Mouse (Mus musculus) retina, postnatal 7 days (tissue): ENCODE data around the gene Gm21987.

ENCODE experiments used
- DNase-seq: peaks from one replicate; pipeline ENCODE4 v3.0.0-alpha.2; 2012; ENCODE audit warnings: low read depth, low spot score

Gene Gm21987

DNA sequence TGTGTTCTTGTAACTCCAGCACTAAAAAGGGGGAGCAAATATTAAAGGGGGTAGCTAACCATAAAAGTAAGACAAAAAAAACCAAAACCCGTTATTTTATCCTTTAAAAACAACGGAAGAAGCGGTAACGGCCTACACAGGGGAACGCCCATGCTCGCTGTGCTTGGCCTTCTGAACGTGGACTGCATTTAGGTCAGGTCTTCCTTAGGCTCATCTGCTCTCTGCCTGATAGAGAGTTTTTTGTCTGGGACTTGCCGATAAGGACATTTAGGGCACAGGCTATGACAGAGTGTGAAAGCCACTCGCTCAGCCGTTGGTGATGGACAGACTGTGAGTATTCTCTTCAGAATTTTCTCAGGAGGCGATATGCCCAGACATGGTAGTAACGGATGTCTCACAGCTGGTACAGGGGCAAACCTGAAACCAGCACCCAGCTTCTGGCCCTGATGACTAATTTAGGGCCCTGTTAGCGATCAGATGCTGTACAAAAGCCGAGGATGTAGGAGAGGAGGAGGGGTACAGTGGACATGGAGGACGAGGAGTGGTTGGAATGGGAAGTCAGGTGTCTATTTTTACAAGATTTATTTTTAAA is 25.0 kb downstream of the Gm21987 start:
- DNase-seq: no peak

DNA sequence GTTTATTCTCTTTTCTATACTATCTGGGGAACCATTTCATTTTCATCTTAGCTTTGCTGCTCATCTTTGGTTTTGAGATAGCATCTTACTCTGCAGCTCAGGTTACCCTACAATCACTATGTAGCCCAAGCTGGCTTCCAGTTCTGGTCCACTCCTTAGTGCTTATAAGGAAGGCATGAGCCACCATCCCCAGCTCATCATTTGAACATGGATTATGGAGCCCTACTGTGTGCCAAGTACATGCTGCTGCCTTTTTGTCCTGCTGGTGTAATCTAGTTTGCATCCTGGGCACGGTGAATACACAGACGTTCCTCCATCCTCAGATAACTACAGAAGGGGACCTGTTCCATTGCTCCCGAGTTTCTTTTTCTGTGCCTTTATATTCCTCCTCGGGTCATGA is 26.0 kb downstream of the Gm21987 start:
- DNase-seq: no peak

DNA sequence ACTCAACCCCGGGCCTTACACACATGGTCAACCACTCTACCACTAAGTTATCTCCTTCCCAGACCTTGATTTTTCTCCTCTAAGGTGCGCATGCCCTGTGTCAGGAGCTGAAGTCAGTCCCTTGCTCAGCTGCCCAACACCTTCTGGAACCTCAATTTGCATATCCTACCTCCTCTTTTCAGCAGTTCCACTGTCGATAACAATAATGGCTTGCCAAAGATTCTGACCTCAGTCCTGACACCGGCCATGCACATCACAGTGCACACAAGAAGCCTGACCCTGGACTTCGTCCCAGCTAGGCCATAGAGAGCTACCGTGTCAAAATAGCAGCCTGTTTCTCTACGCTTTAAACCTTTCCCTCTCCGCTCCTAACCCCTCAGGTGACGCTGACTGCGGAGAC is 26.6 kb downstream of the Gm21987 start:
- DNase-seq: no peak

DNA sequence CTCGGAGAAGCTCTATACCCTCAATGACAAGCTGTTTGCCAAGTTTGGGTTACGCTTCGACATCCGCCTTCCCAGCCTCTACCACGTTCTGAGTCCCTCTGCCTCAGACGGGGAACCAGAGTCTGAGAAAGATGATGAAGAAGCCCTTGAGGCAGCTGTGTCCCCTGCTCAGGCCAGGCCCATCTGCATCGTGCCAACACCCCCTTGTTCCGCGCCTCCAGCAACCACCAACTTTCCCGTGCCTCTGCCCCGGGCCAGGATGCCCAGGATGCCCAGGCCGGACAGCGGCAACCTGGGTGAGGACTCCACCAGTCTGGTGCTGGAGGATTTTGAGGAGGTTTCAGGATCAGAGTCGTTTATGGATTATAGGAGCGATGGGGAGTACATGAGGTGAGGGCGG is 27.1 kb downstream of the Gm21987 start:
- DNase-seq: no peak

DNA sequence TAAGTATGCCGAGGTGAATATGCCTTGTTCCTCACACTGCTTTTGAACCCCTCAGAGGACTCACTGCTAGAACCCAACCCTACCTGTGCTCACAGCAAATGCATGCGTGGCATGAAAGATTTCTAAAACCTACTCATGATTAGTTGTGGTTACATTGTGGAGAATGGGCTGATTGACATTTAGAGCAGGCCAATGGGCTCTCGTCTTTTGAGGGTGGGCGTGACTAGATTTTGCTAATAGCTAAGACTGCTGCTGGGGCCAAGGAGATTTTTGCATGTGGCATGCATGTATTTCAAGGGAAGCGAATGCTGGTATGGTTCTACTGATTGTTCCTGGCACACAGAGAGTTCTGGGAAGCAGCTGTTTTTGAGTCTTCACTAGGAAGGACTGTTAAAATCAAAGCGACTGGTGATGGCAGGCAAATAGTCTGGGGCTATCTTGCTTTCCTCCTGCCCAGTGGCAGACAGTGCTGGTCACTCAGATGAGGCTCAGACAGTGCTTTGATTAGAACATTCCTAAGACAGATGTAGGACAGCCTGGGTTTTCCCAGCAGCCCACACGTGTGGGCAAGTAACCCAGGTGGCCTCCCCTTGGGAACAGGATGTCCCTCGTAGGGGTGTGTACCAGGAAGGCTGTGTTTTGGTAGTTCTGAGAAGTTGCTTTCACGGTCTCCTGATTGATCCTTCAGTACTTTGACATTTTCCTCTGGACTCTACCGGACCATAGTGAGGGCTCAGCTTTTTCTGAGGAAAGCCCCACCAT is 27.7 kb downstream of the Gm21987 start:
- DNase-seq: no peak

DNA sequence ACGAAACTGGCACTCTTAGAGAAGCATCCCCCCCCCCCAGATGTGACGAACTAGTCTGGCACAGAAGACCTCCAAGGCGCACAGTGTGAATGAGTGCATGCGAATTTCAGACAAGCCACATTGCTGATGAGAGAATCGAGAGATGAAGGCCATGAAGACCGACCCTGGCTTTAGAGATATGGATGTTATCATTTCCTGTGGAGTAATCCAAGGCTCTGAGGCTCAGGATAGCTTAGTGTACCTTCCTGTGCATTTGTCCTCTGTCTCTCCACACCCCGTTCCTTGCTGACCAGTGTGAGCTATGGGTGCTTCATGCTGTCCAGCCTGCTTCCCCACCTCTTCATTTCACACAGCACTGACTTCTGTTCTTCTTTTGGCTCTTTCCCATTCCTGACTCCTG is 28.3 kb downstream of the Gm21987 start:
- no peak for DNase-seq

DNA sequence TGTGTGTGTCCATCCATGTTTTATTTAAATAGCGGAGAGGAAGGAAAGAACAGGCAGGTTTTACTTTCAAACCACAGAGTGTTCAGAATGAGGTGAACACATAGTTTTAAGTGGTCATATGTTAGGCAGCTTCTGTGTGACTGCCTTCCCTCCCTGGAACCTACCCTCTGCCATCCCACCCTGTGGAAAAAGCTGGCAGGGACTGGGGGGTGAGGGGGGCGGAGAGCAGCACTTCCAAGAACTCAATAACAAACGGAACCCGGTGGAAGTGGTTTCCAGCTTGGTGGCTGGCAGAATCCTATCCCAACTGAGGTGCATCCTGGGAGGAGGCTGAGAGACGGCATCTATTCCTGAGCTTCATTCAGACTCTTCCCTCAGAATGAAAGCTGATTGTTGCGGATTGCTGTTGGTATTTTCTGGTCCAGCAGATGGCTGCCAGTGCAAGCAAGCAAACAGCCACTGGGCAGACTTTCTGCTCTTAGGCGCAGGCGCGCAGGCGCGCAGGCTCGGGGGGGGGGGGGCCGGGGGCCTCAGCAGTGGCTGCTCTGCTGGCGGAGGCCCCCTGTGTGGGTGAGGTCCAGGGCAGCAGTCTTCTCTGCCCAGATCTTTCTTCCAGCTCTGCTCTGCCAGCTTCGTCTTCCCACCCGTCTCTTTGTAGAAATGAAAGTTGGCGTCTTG is 29.5 kb downstream of the Gm21987 start:
- DNase-seq: peak; percentile 69

DNA sequence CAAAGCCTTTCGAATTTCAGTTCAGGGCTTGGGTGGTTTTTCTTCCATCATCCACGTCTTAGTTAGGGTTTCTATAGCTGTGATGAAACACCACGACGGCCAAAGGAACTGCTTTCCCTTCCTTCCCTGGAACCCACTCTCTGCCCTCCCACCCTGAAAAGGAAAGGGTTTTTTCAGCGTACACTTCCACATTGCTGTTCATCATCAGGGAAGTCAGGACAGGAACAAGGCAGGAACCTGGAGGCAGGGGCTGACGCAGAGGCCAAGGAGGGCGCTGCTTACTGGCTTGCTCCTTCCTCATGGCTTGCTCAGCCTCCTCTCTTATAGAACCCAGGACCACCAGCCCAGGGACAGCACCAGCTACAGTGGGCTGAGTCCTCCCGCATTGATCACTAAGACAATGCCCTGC is 30.0 kb downstream of the Gm21987 start:
- DNase-seq: no peak

DNA sequence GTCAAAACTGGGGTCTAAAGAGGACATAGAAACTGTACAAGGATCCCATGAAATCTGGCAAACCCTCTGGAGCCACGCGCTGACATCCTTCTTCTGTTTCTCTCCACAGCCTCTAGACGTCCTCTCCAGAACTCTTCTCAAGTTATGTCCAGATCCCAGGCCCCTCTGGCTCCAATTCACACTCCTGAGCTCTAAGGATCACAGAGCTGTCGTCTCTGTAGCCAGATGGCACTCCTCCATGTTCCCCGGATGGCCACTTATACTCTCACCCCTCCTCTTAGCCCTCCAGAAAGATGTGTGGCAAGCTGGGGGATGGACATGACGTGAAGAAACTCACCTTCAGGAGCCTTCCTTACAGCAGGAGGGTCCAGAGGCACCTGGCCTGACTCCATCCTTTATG is 30.7 kb downstream of the Gm21987 start:
- no peak for DNase-seq

DNA sequence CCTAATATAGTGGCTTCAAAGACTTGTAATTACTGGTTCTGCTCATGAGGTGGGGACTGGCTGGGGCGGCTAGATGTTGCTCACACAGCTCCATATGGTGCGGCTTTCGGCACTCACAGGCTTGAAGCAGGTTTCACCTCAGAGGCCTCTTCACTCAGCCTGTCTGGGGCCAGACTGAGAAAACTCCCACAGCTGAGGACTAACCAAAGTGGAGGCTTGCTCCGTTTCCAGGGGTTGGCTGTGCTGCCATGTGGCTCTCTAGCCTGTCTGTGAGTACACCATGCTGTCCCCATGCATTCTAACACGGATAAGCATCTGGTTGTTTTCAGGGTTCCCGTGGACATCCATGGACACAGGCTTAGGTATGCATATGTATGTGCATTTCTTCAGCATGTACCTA is 31.8 kb downstream of the Gm21987 start:
- DNase-seq: no peak

DNA sequence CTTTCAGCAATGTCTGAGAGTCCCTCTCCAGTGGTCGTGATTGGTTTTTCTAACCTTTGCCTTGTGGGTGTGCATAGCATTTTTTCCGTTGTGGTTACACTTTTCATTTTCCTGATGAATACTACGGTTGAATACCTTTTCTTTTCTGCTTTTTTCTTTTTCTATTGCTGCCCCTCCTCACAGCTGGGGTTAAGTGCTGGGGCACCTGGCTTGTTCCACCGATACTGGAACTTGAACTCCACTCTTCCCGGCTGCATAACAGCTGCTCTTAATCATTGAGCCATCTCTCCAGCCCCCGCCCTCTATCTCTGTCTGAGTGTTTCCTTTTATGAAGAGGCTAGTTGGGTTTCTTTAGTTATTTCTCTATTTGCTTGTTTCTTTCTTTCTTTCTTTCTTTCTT is 32.2 kb downstream of the Gm21987 start:
- DNase-seq: no peak

DNA sequence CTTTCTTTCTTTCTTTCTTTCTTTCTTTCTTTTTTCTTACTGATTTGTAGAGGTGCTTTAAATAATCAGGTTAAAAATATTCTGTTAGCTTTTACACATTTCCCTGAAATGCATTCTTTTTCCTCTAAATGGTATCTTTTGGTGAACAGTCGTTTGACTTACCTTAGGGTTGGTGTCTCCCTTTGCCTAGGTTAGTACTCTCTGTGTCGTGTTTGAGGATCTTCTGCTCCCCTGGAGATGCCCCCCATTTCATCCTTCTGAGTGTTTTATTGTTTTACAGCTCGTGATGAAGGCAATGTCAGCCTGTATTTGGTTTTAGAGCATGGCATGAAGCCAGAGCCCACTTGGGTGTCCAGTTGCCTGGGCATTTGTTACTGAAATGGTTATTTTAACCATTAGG is 32.7 kb downstream of the Gm21987 start:
- no peak for DNase-seq

DNA sequence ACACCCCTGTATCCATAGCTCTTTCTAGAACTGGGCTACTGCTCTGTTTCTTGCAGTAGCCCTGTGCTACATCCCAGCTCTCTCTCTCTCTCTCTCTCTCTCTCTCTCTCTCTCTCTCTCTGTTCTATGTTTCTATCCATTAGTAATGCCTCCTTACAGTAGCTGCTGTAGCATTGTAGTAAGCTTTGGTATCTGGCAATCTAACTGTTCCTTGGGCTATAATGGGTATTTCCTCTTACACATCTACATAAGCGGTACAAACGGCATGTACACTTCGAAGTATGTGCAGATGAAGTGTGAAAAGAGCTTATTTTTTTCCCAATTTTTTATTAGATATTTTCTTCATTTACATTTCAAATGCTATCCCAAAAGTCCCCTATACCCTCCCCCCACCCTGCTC is 33.1 kb downstream of the Gm21987 start:
- no peak for DNase-seq

DNA sequence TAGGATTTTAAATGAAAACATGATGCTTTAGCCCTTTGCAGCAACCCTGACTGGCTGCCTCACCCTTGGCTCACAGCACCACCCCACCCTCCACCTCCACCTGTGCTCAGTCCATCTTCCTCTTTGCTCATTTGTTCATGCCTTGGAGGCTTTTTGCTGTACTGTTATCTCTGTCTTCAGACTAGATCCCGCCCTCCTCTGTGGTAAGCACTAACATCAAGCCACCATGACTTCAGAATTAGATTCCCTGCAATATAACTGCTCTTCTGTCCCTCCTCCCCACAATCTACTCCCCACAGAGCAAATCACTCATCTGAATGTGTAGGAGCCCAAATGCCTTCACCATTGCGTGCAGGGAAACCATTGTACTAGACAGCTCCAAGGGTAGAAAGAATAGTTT is 36.8 kb downstream of the Gm21987 start:
- no peak for DNase-seq

DNA sequence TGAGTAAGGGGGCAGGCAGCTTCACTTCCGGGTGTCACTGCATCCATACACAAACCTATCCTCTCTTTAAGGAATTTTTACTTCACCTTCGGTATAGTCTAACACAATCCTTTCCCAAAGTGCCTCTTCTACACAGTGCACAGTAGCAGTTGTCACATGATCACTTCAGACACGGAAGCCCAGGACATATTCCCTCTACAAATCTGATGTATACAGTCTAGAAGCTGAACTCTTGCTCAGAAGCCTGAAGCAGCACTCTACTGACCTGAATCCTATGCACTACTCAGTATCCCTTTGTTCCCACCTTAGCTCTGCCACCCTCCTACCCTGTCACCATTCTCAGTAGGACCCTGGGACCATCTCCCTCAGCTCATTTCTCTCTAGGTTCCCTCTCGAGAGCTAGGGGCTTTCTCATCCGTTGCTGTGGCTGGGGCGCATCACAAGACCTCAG is 38.4 kb downstream of the Gm21987 start:
- no peak for DNase-seq

DNA sequence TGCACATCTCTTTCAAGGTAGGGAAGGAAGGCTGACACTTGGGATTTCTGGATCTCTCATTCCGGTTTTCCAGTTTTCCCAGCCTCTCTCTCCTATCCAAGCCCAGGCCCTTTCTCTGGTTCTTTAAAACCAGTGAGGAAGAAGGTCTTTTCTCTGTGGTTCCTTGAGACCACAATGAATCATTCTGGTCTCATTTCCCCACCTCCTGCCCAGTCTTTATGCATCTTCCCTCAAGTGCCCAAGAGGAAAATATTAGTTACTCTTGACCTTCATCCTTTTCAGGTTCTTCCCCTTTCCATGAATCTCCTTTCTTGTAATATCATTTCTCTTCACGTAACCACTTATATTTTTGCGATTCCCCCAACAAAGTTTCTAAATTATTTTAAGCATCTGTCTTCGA is 38.9 kb downstream of the Gm21987 start:
- no peak for DNase-seq

DNA sequence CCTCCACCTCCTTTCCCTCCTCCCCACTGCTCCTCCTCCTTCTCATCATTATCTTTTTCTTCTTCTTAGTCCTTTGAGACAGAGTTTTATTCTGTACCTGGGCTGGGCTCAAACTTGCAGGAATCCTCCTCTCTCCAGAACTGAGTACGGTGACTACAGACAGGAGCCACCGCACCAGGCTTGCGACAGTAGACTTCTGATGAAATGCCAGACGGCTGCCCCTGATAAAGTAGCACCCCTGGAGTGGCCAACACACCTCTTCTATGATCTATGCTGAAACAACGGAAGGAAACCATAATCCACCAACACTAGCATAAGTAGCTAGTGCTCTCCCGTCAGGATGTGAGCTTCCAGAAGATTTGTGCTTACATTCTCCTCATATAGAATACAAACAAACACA is 40.5 kb downstream of the Gm21987 start:
- no peak for DNase-seq

DNA sequence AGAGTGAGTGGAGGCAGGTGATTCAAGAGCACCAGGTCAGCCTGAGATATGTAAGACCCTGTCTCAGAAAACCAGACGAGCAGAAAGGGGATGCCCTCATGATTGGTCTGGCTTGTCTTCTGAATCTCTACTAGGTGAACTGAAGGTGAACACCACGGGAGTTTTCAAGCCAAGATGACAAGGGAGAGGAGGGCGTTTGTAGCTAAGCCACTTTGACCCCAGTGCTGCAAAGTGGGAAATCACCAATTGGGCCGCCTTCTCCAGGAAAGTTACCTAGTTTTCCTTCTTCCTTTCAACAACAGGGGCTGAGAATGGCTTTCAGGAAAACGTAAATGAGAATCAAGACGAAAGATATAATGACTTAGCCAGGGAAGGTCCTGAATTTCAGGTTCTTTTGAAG is 41.9 kb downstream of the Gm21987 start:
- DNase-seq: no peak

DNA sequence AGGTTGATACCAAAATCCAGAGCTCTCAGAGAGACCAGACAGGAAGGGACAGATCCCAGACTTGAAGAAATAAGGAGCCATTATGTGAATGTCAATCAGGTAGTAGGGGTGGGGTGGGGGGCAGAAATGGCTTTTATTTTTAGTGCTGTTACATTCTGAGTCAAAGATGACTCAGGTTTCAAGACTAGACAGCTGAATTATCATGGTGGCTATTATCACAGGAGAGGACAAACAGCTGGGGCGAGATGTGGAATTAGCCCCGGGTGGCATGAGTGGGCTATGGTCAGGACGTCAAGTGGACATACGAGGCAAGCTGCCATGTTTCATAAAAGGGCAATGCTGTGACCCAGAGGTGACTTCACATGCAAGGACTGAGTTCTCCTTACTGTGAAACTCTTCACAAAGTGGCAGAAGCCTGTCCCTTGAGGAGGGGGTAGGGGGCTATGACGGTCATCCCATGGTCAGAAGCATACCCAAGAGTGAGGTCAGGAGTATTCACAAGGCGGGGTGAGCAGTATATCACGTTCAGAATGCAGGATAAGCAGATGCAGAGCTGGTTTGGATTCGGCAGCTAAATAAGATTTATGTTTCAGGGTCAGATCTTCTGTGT is 42.5 kb downstream of the Gm21987 start:
- no peak for DNase-seq

DNA sequence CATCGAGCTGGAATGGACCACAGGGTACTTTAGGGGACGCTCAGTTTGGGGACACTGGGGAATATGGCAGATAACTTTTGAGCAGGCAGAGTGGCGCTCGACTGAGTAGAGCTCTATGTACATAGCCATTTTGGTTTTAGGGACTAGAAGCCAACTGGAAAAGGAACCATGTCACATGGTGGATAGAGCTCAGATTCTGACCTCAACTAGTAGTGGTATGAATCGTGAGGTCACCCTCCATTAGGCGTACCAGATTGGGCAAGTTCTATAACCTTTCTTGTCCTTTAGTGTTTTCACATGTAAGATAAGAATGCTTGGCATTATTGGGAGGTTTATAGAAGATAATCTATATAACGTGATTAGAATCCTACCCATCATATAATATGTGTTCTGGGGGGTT is 43.5 kb downstream of the Gm21987 start:
- DNase-seq: no peak

DNA sequence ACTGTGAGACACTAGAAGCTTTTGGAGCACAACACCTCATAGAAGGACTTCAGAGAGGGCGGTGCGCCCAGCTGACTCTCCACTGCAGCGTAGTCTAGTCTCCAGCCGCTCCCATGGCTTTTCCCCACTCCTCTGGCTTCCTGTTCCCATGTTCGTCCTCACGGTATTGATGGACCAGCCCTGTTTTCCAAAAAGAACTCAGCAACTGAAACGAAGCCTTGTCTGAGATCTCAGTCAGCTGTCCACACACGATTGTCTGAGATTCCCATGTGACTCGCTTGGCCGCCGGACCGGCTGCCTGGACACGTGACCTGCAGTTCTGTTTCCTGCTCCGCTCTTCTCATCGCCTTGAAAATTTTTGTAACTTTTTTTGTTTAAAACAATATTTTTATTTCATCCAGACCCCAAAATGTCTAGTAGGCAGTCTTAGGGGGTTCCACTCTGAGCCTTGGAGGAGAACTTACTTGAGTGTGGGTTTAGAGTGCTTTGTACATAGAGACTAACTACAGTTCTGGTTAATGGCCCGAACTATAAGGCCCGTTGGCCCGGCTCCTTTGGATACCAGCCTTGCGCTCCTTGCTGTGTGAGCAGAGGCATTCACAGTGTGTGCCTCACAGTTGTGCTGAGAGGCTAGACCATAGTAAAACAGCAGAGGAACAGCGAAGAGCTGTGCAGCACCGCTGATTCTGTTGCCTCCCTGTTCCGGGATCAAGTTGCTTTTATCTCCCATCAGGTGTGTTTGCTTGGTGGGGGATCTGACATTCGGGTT is 45.5 kb downstream of the Gm21987 start:
- no peak for DNase-seq

DNA sequence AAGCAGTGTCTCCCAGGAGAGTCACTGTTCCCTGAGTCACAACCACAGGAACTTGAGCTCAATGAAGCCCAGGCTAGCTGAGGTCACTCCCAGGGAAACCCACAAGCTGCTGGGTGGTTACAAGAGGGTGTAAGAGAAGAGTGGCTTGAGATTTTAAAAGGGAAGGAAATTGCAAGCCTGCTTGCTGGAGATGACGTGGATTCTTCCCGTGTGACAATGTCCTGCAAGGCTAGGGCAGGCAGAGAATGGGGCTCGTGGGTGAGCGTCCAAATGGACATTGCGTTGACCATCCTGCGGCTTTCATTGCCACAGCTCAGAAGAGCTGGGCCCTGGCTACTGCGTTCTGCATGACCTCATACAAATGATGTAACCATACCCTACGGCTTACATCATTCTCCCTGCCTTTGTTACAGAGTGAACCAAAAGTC is 47.4 kb downstream of the Gm21987 start:
- DNase-seq: no peak
